Mouse (Mus musculus) cerebellum, postnatal 10 days (tissue): Measurements from ENCODE around the gene Htr1b.

Source experiments
- DNase-seq, 2 experiments: peaks; one replicate each; pipeline ENCODE4 v3.0.0; 2021; ENCODE audit warnings: mixed read lengths in 2 of 2

Htr1b gene

GRCm38 (mm10) chr9:81633437-81633973, at the start of gene Htr1b:
Gene Htr1b (minus strand): TSS chr9:81633828.
- DNase-seq, result peak in 1 of 2 experiments; percentile 60

DNA sequence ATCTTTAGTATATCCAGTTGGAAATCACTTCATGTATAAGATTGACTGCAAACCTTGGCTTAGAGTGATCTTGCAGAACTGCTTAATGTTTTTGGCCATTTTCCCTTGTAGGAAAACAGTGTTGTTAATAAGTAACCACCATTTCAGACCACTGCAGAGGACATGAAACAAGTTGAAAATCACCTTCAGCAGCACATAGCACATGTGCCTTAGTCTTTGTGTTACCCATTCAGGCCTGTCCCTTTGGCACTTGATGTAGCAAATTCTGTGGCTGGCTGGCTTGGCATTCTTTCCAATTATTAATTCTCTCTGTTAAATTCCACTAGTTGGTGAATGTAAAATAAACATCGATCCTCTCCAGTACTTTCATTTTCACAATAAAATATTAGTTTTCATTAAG, 43.1 kb upstream of the Htr1b start:
- DNase-seq, result no peak

- DNase-seq, result no peak
Observed at GRCm38 (mm10) chr9:81637486-81637885, 3.9 kb upstream of the Htr1b start.

GRCm38 (mm10) chr9:81635109-81635508, 1.5 kb upstream of the Htr1b start:
- peak; percentile 59 to 60 for DNase-seq

- DNase-seq, result peak; percentile 14 to 17
Observed at GRCm38 (mm10) chr9:81634163-81634562, 535 bp upstream of the Htr1b start.

DNA sequence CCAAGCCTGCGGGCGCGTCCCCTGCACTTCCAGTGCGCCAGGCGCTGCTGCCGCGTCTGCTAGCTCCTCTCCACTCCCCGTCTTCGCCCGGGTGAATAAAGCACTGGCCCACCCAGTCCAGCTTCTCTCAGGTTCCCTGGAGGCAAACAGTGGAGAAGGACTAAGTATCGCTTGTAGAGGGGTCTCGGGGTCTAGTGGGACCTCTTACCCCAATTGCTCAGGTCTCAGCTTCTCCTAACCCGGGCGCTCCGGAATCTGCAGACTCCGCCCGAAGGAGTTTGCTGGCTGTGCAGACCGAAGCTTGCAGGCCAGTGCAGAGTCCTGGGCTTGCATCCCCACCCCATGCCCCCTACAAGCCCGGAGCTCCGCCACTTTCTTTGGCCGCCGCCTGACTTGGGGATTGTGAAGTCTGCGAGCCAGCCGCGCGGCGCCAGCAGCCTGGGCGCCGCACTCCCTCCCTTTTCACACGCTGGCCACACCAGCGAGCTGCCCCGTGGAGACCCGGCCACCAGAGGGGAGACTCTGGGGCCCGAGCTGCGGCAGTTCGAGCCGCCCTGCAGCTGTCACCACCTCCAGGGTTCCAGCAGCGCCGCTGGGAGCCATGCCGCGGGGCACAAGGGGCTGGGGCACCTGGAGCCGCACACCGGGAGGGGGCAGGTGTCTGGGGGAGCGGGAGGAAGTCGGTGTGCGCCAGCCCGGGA, 742 bp downstream of the Htr1b start:
- peak; percentile 52 to 54 for DNase-seq

GRCm38 (mm10) chr9:81632191-81632735, 1.4 kb downstream of the Htr1b start:
- no peak for DNase-seq

DNA sequence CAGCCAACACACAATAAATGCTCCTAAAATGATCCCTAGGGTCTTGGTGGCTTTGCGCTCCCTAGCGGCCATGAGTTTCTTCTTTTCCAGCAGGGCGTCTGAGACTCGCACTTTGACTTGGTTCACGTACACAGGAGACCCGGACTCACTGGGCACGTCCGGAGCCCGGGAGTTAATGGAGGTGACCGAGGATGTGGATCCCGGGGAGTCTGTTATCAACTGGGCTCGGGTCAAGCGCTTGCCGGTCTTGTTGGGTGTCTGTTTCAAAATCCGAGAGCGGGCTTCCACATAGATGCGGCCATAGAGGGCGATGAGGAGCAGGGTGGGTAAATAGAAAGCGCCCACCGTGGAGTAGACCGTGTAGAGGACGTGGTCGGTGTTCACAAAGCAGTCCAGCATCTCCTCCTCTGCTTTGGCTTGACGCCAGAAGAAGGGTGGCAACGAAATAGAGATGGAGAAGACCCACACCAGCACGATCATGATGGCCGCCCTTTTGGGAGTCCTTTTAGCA, 2.0 kb downstream of the Htr1b start:
- peak; percentile 50 to 54 for DNase-seq

- DNase-seq, result peak; percentile 92 to 95
Observed at GRCm38 (mm10) chr9:81626899-81627606, 6.6 kb downstream of the Htr1b start.

DNA sequence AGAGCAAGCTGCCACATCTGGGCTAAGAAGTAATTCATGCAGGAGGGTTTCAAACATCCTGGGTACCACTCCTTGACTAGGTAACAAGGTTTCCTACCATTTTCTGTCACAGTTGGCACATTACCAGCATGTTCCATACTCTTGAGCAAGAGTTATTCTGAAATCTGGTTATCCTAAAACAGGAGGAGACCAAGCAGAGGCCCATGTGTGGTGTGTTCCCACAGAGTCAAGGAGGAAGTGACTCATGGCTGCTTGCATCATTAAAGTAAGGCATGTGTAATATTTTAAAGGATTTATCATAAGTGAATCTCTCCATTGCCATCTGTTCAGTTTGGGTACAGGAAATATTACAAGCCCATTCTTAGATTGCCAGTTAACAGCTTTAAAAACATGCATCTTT, 7.7 kb downstream of the Htr1b start:
- DNase-seq, result no peak

GRCm38 (mm10) chr9:81622873-81623272, 10.8 kb downstream of the Htr1b start:
- DNase-seq, result no peak

- no peak for DNase-seq
Observed at GRCm38 (mm10) chr9:81611022-81611421, 22.6 kb downstream of the Htr1b start.
